Mouse (Mus musculus) neutrophil, adult 5-6 weeks (primary cell): ENCODE results near the gene Wnk2. TPM values are rescaled to one million over a fixed set of nuclear protein-coding genes. Genes with fewer than 3 reads are reported as not detected.

Experiments
- ATAC-seq: fragments of 151-379, 151-347 bp; 2 replicates; pipeline ENCODE4 v1.8.0; 2017; ENCODE audit warnings: mild to moderate bottlenecking, moderate TSS enrichment; ENCODE audit not compliant: insufficient number of reproducible peaks, poor library complexity, low FRiP score, severe bottlenecking; ENCODE audit errors: extremely low read depth
- total RNA-seq: library from RNA; stranded (forward); fragments of 200-1000 nt; gene quantifications from 2 replicates; pipeline ENCODE4 v1.2.3, GENCODE M21; 2017

Gene Wnk2
- total RNA-seq, 1 experiment from 2014 or later: 0.12 TPM

- ATAC-seq: no peak
These were observed 32.9 kb upstream of the Wnk2 start for GRCm38 (mm10) chr13:49180691-49181090.

GRCm38 (mm10) chr13:49180274-49180673 is 32.5 kb upstream of the Wnk2 start:
- ATAC-seq: no peak

- no peak for ATAC-seq
These were observed 31.2 kb upstream of the Wnk2 start for GRCm38 (mm10) chr13:49178839-49179585.

GRCm38 (mm10) chr13:49175509-49175908 is 27.7 kb upstream of the Wnk2 start:
- no peak for ATAC-seq

GRCm38 (mm10) chr13:49172971-49173596 is 25.3 kb upstream of the Wnk2 start:
- ATAC-seq: peak; percentile 75

- ATAC-seq: no peak
These were observed 24.5 kb upstream of the Wnk2 start for GRCm38 (mm10) chr13:49172335-49172734.

- no peak for ATAC-seq
These were observed 23.9 kb upstream of the Wnk2 start for GRCm38 (mm10) chr13:49171729-49172128.

- ATAC-seq: no peak
These were observed 22.8 kb upstream of the Wnk2 start for GRCm38 (mm10) chr13:49170623-49171022.

GRCm38 (mm10) chr13:49169448-49170207 is 21.8 kb upstream of the Wnk2 start:
- peak; percentile 63 for ATAC-seq

GRCm38 (mm10) chr13:49167081-49167480 is 19.3 kb upstream of the Wnk2 start:
- no peak for ATAC-seq

- ATAC-seq: no peak
These were observed 15.8 kb upstream of the Wnk2 start for GRCm38 (mm10) chr13:49163645-49164044.

GRCm38 (mm10) chr13:49162722-49163121 is 14.9 kb upstream of the Wnk2 start:
- peak; percentile 22; the same call in 1 of the 2 replicates for ATAC-seq

- ATAC-seq: no peak
These were observed 13.4 kb upstream of the Wnk2 start for GRCm38 (mm10) chr13:49161236-49161635.

- no peak for ATAC-seq
These were observed 10.4 kb upstream of the Wnk2 start for GRCm38 (mm10) chr13:49158040-49158713.

- no peak for ATAC-seq
These were observed 8.8 kb upstream of the Wnk2 start for GRCm38 (mm10) chr13:49156645-49157044.

GRCm38 (mm10) chr13:49154621-49155020 is 6.8 kb upstream of the Wnk2 start:
- no peak for ATAC-seq

GRCm38 (mm10) chr13:49154028-49154427 is 6.2 kb upstream of the Wnk2 start:
- ATAC-seq: no peak

GRCm38 (mm10) chr13:49148687-49149086 is 873 bp upstream of the Wnk2 start:
- ATAC-seq: no peak
